Mouse (Mus musculus): ENCODE data around the gene Syndig1. TPM values are rescaled to one million over a fixed set of nuclear protein-coding genes. Genes with fewer than 3 reads are reported as not detected.

Gene Syndig1
- total and polyA plus RNA-seq, 3 experiments, result 0.25 to 0.39 TPM; not detected in 1

- Histone ChIP-seq H3K9ac (ENCODE audit: low read depth, low read length) (no peak overlapping the region), H3K4me1 (ENCODE audit: control insufficient read depth, insufficient read depth, low read length) (no peaks in the 10 kb centered on the region), H3K27ac (no peak overlapping the region), H3K27me3 (ENCODE audit: control insufficient read depth, insufficient read depth, low read length) (no peaks in the 10 kb centered on the region), H3K79me2 (replicated peaks; ENCODE audit: control insufficient read depth, insufficient read depth, low read length) (no peaks in the 10 kb centered on the region), H3K36me3 (ENCODE audit: control insufficient read depth, insufficient read depth, low read length) (no peaks in the 10 kb centered on the region), H3K4me3 (no peak overlapping the region)
- DNase-seq, result no peak
- WGBS, result 59% methylated on average over 1 of the region's 1 CpGs
- TF ChIP-seq CTCF (IDR thresholded peaks at IDR 0.05) (no peak), POLR2A (IDR thresholded peaks at IDR 0.05; ENCODE audit: insufficient read depth, low read depth, low read length) (no peak), EP300 (IDR thresholded peaks at IDR 0.05; ENCODE audit: insufficient read depth, low read depth, low read length) (no peak)
- intact Hi-C loops (cut with DNase I), result no loop called here
Observed at GRCm38 (mm10) chr2:149983107-149983506, 154.1 kb downstream of the Syndig1 start.

- Histone ChIP-seq H3K9ac (ENCODE audit: low read depth, low read length) (no peak overlapping the region), H3K27me3 (ENCODE audit: control insufficient read depth, insufficient read depth, low read length) (no peaks in the 10 kb centered on the region), H3K79me2 (replicated peaks; ENCODE audit: control insufficient read depth, insufficient read depth, low read length) (no peaks in the 10 kb centered on the region), H3K4me3 (no peak overlapping the region), H3K36me3 (ENCODE audit: control insufficient read depth, insufficient read depth, low read length) (no peaks in the 10 kb centered on the region), H3K27ac (no peak overlapping the region), H3K4me1 (ENCODE audit: control insufficient read depth, insufficient read depth, low read length) (no peaks in the 10 kb centered on the region)
- intact Hi-C loops (cut with DNase I), result no loop called here
- no peak for TF ChIP-seq POLR2A (IDR thresholded peaks at IDR 0.05; ENCODE audit: insufficient read depth, low read depth, low read length)
- no peak for TF ChIP-seq CTCF (IDR thresholded peaks at IDR 0.05)
- no peak for TF ChIP-seq EP300 (IDR thresholded peaks at IDR 0.05; ENCODE audit: insufficient read depth, low read depth, low read length)
- DNase-seq, result no peak
Observed at GRCm38 (mm10) chr2:149987610-149988009, 158.6 kb downstream of the Syndig1 start.

GRCm38 (mm10) chr2:149991506-149991905, 162.5 kb downstream of the Syndig1 start:
- 59% methylated on average over 2 of the region's 2 CpGs for WGBS
- H3K27me3 ChIP-seq (ENCODE audit: control insufficient read depth, insufficient read depth, low read length), result no peaks in the 10 kb centered on the region
- intact Hi-C loops (cut with DNase I), result no loop called here

GRCm38 (mm10) chr2:149992921-149993320, 163.9 kb downstream of the Syndig1 start:
- WGBS, result 84% methylated on average over 4 of the region's 4 CpGs
- intact Hi-C loops (cut with DNase I), result no loop called here
- TF ChIP-seq EP300 (IDR thresholded peaks at IDR 0.05; ENCODE audit: insufficient read depth, low read depth, low read length), result no peak
- no peak for TF ChIP-seq POLR2A (IDR thresholded peaks at IDR 0.05; ENCODE audit: insufficient read depth, low read depth, low read length)
- TF ChIP-seq CTCF (IDR thresholded peaks at IDR 0.05), result no peak

More at GRCm38 (mm10) chr2:149991506-149991905, 162.5 kb downstream of the Syndig1 start:
- no peak overlapping the region for H3K27ac ChIP-seq
- no peaks in the 10 kb centered on the region for H3K4me1 ChIP-seq (ENCODE audit: control insufficient read depth, insufficient read depth, low read length)
- DNase-seq, result no peak
- TF ChIP-seq EP300 (IDR thresholded peaks at IDR 0.05; ENCODE audit: insufficient read depth, low read depth, low read length), result no peak
- TF ChIP-seq CTCF (IDR thresholded peaks at IDR 0.05), result no peak
- no peak for TF ChIP-seq POLR2A (IDR thresholded peaks at IDR 0.05; ENCODE audit: insufficient read depth, low read depth, low read length)
- no peak overlapping the region for H3K4me3 ChIP-seq
- no peaks in the 10 kb centered on the region for H3K36me3 ChIP-seq (ENCODE audit: control insufficient read depth, insufficient read depth, low read length)
- no peak overlapping the region for H3K9ac ChIP-seq (ENCODE audit: low read depth, low read length)
- H3K79me2 ChIP-seq (replicated peaks; ENCODE audit: control insufficient read depth, insufficient read depth, low read length), result no peaks in the 10 kb centered on the region

GRCm38 (mm10) chr2:149996382-149996964, 167.5 kb downstream of the Syndig1 start:
- no peak overlapping the region for H3K9ac ChIP-seq (ENCODE audit: low read depth, low read length)
- WGBS, result 80% methylated on average over 5 of the region's 5 CpGs
- H3K79me2 ChIP-seq (replicated peaks; ENCODE audit: control insufficient read depth, insufficient read depth, low read length), result no peaks in the 10 kb centered on the region
- H3K27me3 ChIP-seq (ENCODE audit: control insufficient read depth, insufficient read depth, low read length), result no peaks in the 10 kb centered on the region
- DNase-seq, result no peak
- TF ChIP-seq EP300 (IDR thresholded peaks at IDR 0.05; ENCODE audit: insufficient read depth, low read depth, low read length), result no peak
- no peak for TF ChIP-seq POLR2A (IDR thresholded peaks at IDR 0.05; ENCODE audit: insufficient read depth, low read depth, low read length)
- no peak for TF ChIP-seq CTCF (IDR thresholded peaks at IDR 0.05)
- H3K27ac ChIP-seq, result no peak overlapping the region
- H3K4me3 ChIP-seq, result no peak overlapping the region
- intact Hi-C loops (cut with DNase I), result no loop called here
- no peaks in the 10 kb centered on the region for H3K4me1 ChIP-seq (ENCODE audit: control insufficient read depth, insufficient read depth, low read length)
- no peaks in the 10 kb centered on the region for H3K36me3 ChIP-seq (ENCODE audit: control insufficient read depth, insufficient read depth, low read length)

More at GRCm38 (mm10) chr2:149992921-149993320, 163.9 kb downstream of the Syndig1 start:
- Histone ChIP-seq H3K4me1 (ENCODE audit: control insufficient read depth, insufficient read depth, low read length) (no peaks in the 10 kb centered on the region), H3K4me3 (no peak overlapping the region), H3K36me3 (ENCODE audit: control insufficient read depth, insufficient read depth, low read length) (no peaks in the 10 kb centered on the region), H3K79me2 (replicated peaks; ENCODE audit: control insufficient read depth, insufficient read depth, low read length) (no peaks in the 10 kb centered on the region), H3K27me3 (ENCODE audit: control insufficient read depth, insufficient read depth, low read length) (no peaks in the 10 kb centered on the region), H3K27ac (no peak overlapping the region), H3K9ac (ENCODE audit: low read depth, low read length) (no peak overlapping the region)
- no peak for DNase-seq

GRCm38 (mm10) chr2:149997657-149998056, 168.6 kb downstream of the Syndig1 start:
- Histone ChIP-seq H3K4me3 (no peak overlapping the region), H3K27me3 (ENCODE audit: control insufficient read depth, insufficient read depth, low read length) (no peaks in the 10 kb centered on the region), H3K79me2 (replicated peaks; ENCODE audit: control insufficient read depth, insufficient read depth, low read length) (no peaks in the 10 kb centered on the region), H3K4me1 (ENCODE audit: control insufficient read depth, insufficient read depth, low read length) (no peaks in the 10 kb centered on the region), H3K36me3 (ENCODE audit: control insufficient read depth, insufficient read depth, low read length) (no peaks in the 10 kb centered on the region), H3K9ac (ENCODE audit: low read depth, low read length) (no peak overlapping the region), H3K27ac (no peak overlapping the region)
- intact Hi-C loops (cut with DNase I), result no loop called here
- DNase-seq, result no peak
- TF ChIP-seq CTCF (IDR thresholded peaks at IDR 0.05), result no peak
- TF ChIP-seq EP300 (IDR thresholded peaks at IDR 0.05; ENCODE audit: insufficient read depth, low read depth, low read length), result no peak
- WGBS, result 63% methylated on average over 2 of the region's 2 CpGs

All from heart, adult 2 months (tissue).